Comparison of ENCODE assay signal across 26 mouse cellular contexts in the genomic region with DNA sequence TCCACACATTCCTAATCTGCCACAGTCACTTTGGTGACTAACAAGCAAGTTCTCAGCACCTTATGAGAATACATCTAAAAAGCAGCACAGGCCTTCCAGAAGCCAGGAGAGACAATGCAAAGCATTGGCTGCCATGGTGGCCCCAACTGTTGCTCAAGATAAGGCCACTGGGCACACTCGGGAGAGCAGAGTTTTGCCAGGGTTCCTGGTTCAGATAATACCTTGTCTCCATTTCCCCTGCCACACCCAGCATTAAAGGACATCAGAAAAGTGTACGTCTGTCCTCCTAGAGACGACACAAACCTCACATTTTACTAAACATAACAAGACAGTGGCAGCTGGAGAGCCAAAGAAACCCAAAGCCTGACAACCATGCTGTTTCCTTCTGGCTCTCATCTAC. TPM values are rescaled to one million over a fixed set of nuclear protein-coding genes. Genes with fewer than 3 reads are reported as not detected.
DNase-seq lines count a peak whose midpoint lies in the region; ATAC-seq lines count a peak whose summit lies in the region.
"Had no signal": no experiment of that assay in that cellular context is flagged by ENCODE, and none has a peak within 500 bp of the region (broad histone marks: within the 10 kb centered on the region; RNA-seq: fewer than 3 reads in every experiment).

No protein-coding gene starts in this region.

- H3K27me3 ChIP-seq in hindbrain, embryonic 13.5 days = no peaks in the 10 kb centered on the region
- H3K27me3 ChIP-seq in hindbrain, embryonic 16.5 days (replicated peaks; ENCODE audit: control insufficient read depth, insufficient read depth, low read length) = no peaks in the 10 kb centered on the region
- no peaks in the 10 kb centered on the region for H3K27me3 ChIP-seq in liver, embryonic 11.5 days (replicated peaks; ENCODE audit: control insufficient read depth, insufficient read depth, low read length)
- no peaks in the 10 kb centered on the region for H3K27me3 ChIP-seq in liver, embryonic 16.5 days (ENCODE audit: control insufficient read depth, insufficient read depth, low read depth, low read length)
- H3K27me3 ChIP-seq in midbrain, embryonic 15.5 days (replicated peaks) = no peaks in the 10 kb centered on the region
- H3K27me3 ChIP-seq: forebrain, embryonic 15.5 days; heart, embryonic 13.5 days; kidney, embryonic 15.5 days; limb, embryonic 15.5 days; lung, embryonic 15.5 days; neural tube, embryonic 15.5 days had no signal

- H3K4me2 ChIP-seq in hindbrain, embryonic 13.5 days = no peak overlapping the region
- no peak overlapping the region for H3K4me2 ChIP-seq in hindbrain, embryonic 16.5 days (ENCODE audit: low read length)
- H3K4me2 ChIP-seq in liver, embryonic 11.5 days = no peak overlapping the region
- no peak overlapping the region for H3K4me2 ChIP-seq in liver, embryonic 16.5 days (ENCODE audit: low read depth, low read length)
- H3K4me2 ChIP-seq in midbrain, embryonic 15.5 days = no peak overlapping the region
- H3K4me2 ChIP-seq: forebrain, embryonic 15.5 days; heart, embryonic 13.5 days; kidney, embryonic 15.5 days; limb, embryonic 15.5 days; lung, embryonic 15.5 days; neural tube, embryonic 15.5 days had no signal

- no peaks in the 10 kb centered on the region for H3K36me3 ChIP-seq in hindbrain, embryonic 13.5 days
- H3K36me3 ChIP-seq in hindbrain, embryonic 16.5 days (ENCODE audit: control insufficient read depth, insufficient read depth, low read length) = no peaks in the 10 kb centered on the region
- no peaks in the 10 kb centered on the region for H3K36me3 ChIP-seq in liver, embryonic 11.5 days (ENCODE audit: control insufficient read depth, insufficient read depth, low read length)
- no peaks in the 10 kb centered on the region for H3K36me3 ChIP-seq in liver, embryonic 16.5 days (ENCODE audit: control insufficient read depth, insufficient read depth)
- no peaks in the 10 kb centered on the region for H3K36me3 ChIP-seq in midbrain, embryonic 15.5 days (replicated peaks)
- H3K36me3 ChIP-seq: forebrain, embryonic 10.5 days; forebrain, embryonic 15.5 days; heart, embryonic 13.5 days; hindbrain, embryonic 10.5 days; kidney, embryonic 15.5 days; limb, embryonic 15.5 days; lung, embryonic 15.5 days; neural tube, embryonic 15.5 days had no signal

- 84% methylated on average over 3 of the region's 3 CpGs for WGBS in hindbrain, embryonic 13.5 days
- 76% methylated on average over 3 of the region's 3 CpGs for WGBS in hindbrain, embryonic 16.5 days
- 49% methylated on average over 3 of the region's 3 CpGs for WGBS in liver, embryonic 11.5 days
- 16% methylated on average over 3 of the region's 3 CpGs for WGBS in liver, embryonic 16.5 days (ENCODE audit: insufficient replicate concordance)
- WGBS in midbrain, embryonic 15.5 days = 87% methylated on average over 3 of the region's 3 CpGs

- H3K4me1 ChIP-seq in hindbrain, embryonic 13.5 days (replicated peaks) = peaks cover 9% of the 10 kb centered on the region
- peaks cover 3% of the 10 kb centered on the region; the same call in 1 of the 2 replicates for H3K4me1 ChIP-seq in hindbrain, embryonic 16.5 days (ENCODE audit: control insufficient read depth, insufficient read depth, low read depth, low read length)
- no peaks in the 10 kb centered on the region; the same call in 1 of the 2 replicates for H3K4me1 ChIP-seq in liver, embryonic 11.5 days (replicated peaks; ENCODE audit: control insufficient read depth, insufficient read depth, low read length)
- no peaks in the 10 kb centered on the region; the same call in 1 of the 2 replicates for H3K4me1 ChIP-seq in liver, embryonic 16.5 days (ENCODE audit: control insufficient read depth, low read depth, low read length)
- peaks cover 5% of the 10 kb centered on the region; the same call in 1 of the 2 replicates for H3K4me1 ChIP-seq in midbrain, embryonic 15.5 days
- H3K4me1 ChIP-seq: forebrain, embryonic 15.5 days had no signal

- H3K4me3 ChIP-seq in hindbrain, embryonic 13.5 days = no peak overlapping the region
- no peak overlapping the region for H3K4me3 ChIP-seq in hindbrain, embryonic 16.5 days (ENCODE audit: low read length)
- H3K4me3 ChIP-seq in liver, embryonic 11.5 days (ENCODE audit: low read depth, low read length) = no peak overlapping the region
- no peak overlapping the region for H3K4me3 ChIP-seq in liver, embryonic 16.5 days (ENCODE audit: low read depth, low read length)
- no peak overlapping the region for H3K4me3 ChIP-seq in midbrain, embryonic 15.5 days
- H3K4me3 ChIP-seq: forebrain, embryonic 10.5 days; forebrain, embryonic 15.5 days; heart, embryonic 13.5 days; hindbrain, embryonic 10.5 days; kidney, embryonic 15.5 days; limb, embryonic 15.5 days; lung, embryonic 15.5 days; neural tube, embryonic 15.5 days had no signal

- ATAC-seq in hindbrain, embryonic 13.5 days (ENCODE audit: low FRiP score) = no peak
- ATAC-seq in hindbrain, embryonic 16.5 days = no peak
- ATAC-seq in liver, embryonic 11.5 days (replicated peaks; ENCODE audit: low FRiP score) = peak; percentile 65; the same call in 1 of the 2 replicates
- ATAC-seq in liver, embryonic 16.5 days (ENCODE audit: low read depth) = peak; percentile 68
- no peak for ATAC-seq in midbrain, embryonic 15.5 days (replicated peaks)

- 0 out of 2 replicates have a peak overlapping the region, but pooled peaks have one; percentile 5 for H3K27ac ChIP-seq in hindbrain, embryonic 13.5 days
- H3K27ac ChIP-seq in hindbrain, embryonic 16.5 days (ENCODE audit: low read depth, low read length) = no peak overlapping the region
- no peak overlapping the region for H3K27ac ChIP-seq in liver, embryonic 11.5 days (ENCODE audit: low read depth, low read length)
- no peak overlapping the region for H3K27ac ChIP-seq in liver, embryonic 16.5 days (ENCODE audit: low read length)
- no peak overlapping the region for H3K27ac ChIP-seq in midbrain, embryonic 15.5 days
- H3K27ac ChIP-seq: forebrain, embryonic 10.5 days; forebrain, embryonic 15.5 days; heart, embryonic 13.5 days; hindbrain, embryonic 10.5 days; kidney, embryonic 15.5 days; limb, embryonic 15.5 days; lung, embryonic 15.5 days; neural tube, embryonic 15.5 days had no signal

- H3K9me3 ChIP-seq in hindbrain, embryonic 13.5 days = peaks cover 6% of the 10 kb centered on the region; the same call in 1 of the 2 replicates
- H3K9me3 ChIP-seq in hindbrain, embryonic 16.5 days (ENCODE audit: control insufficient read depth, low read length) = no peaks in the 10 kb centered on the region
- no peaks in the 10 kb centered on the region for H3K9me3 ChIP-seq in liver, embryonic 11.5 days (ENCODE audit: control insufficient read depth, low read length)
- H3K9me3 ChIP-seq in liver, embryonic 16.5 days (replicated peaks; ENCODE audit: control insufficient read depth, low read length) = no peaks in the 10 kb centered on the region
- H3K9me3 ChIP-seq in midbrain, embryonic 15.5 days = no peaks in the 10 kb centered on the region
- H3K9me3 ChIP-seq: forebrain, embryonic 10.5 days; forebrain, embryonic 15.5 days; kidney, embryonic 15.5 days; limb, embryonic 15.5 days; lung, embryonic 15.5 days; neural tube, embryonic 15.5 days had no signal

- H3K9ac ChIP-seq in hindbrain, embryonic 13.5 days = no peak overlapping the region
- H3K9ac ChIP-seq in hindbrain, embryonic 16.5 days (ENCODE audit: low read depth, low read length) = no peak overlapping the region
- H3K9ac ChIP-seq in liver, embryonic 11.5 days (ENCODE audit: low read depth, low read length) = no peak overlapping the region
- no peak overlapping the region for H3K9ac ChIP-seq in liver, embryonic 16.5 days (ENCODE audit: low read depth, low read length)
- no peak overlapping the region for H3K9ac ChIP-seq in midbrain, embryonic 15.5 days
- H3K9ac ChIP-seq: forebrain, embryonic 15.5 days; heart, embryonic 13.5 days; kidney, embryonic 15.5 days; limb, embryonic 15.5 days; lung, embryonic 15.5 days; neural tube, embryonic 15.5 days had no signal

- no peak for DNase-seq in liver, embryonic 11.5 days (ENCODE audit: low spot score)
- DNase-seq in cerebellum, postnatal 36 days = no peak
- no peak for DNase-seq in kidney, postnatal 25 days
- DNase-seq: adrenal gland, postnatal 36 days; cerebellum, adult 2 months; cerebellum, postnatal 25 days; heart, postnatal 14 days; kidney, adult 11 months; kidney, postnatal 36 days; left cerebral cortex, postnatal 4 days; lung, postnatal 36 days; midbrain, embryonic 14.5 days; retina, postnatal 1 day; right cerebral cortex, postnatal 14 days had no signal

RNA-seq across cellular contexts. Expression of gene Ddr2, which starts 50.3 kb away (rescaled TPM):
- polyA plus RNA-seq in hindbrain, embryonic 13.5 days (2015; fragmentation: Nextera tagmentation; extraction: Ambion mirVana) = 9.4 and 12.5 TPM in 2 replicates
- 7.7 and 10.1 TPM in 2 replicates for polyA plus RNA-seq in hindbrain, embryonic 16.5 days (2015; fragmentation: Nextera tagmentation; extraction: Ambion mirVana)
- polyA plus RNA-seq in liver, embryonic 11.5 days (2014; fragmentation: Nextera tagmentation; extraction: Ambion mirVana) = 7.1 and 9.8 TPM in 2 replicates
- 1.1 and 1.3 TPM in 2 replicates for polyA plus RNA-seq in liver, embryonic 16.5 days (2015; fragmentation: Nextera tagmentation; extraction: Ambion mirVana)
- 9.4 TPM in 2 replicates for polyA plus RNA-seq in midbrain, embryonic 15.5 days (2015; fragmentation: Nextera tagmentation; extraction: Ambion mirVana)

Comparison
In these comparisons a context has a peak if more than half of its experiments do, and no peak if none do; other contexts are left out.
1. ATAC-seq: peak in liver, embryonic 11.5 days (single experiment) and liver, embryonic 16.5 days (single experiment); none in hindbrain, embryonic 13.5 days (single experiment), hindbrain, embryonic 16.5 days (single experiment) and midbrain, embryonic 15.5 days (single experiment).